Mouse (Mus musculus) forebrain, embryonic 13.5 days (tissue): ENCODE measurements around the gene Metrn. TPM values are rescaled to one million over a fixed set of nuclear protein-coding genes. Genes with fewer than 3 reads are reported as not detected.
"Not testable (repeated sequence)": the region's sequence is repeated elsewhere in the genome, so short reads cannot be mapped to it uniquely, and the experiment has no call there.

Source experiments
- ATAC-seq: fragments of 200-750 bp; cut with Nextera tagmentation; 2 replicates; pipeline ENCODE4 v1.8.0; 2017
- H3K27ac ChIP-seq: fragments of 300-500 bp; sonication (generic); 2 replicates; pipeline ENCODE4 v1.5.1; 2015; ENCODE audit warnings: inconsistent platforms, mild to moderate bottlenecking, moderate library complexity
- H3K27me3 ChIP-seq: fragments of 300-500 bp; sonication (generic); 2 replicates; pipeline ENCODE4 v1.6.1; 2015; ENCODE audit warnings: mild to moderate bottlenecking, inconsistent platforms
- H3K36me3 ChIP-seq: fragments of 300-500 bp; sonication (generic); 2 replicates; pipeline ENCODE4 v1.6.1; 2015; ENCODE audit warnings: mild to moderate bottlenecking, inconsistent platforms; ENCODE audit not compliant: poor library complexity, severe bottlenecking
- H3K4me1 ChIP-seq: fragments of 300-500 bp; sonication (generic); 2 replicates; pipeline ENCODE4 v1.6.1; 2015; ENCODE audit warnings: inconsistent platforms
- H3K4me2 ChIP-seq: fragments of 300-500 bp; sonication (generic); 2 replicates; pipeline ENCODE4 v1.6.1; 2015; ENCODE audit warnings: inconsistent platforms, mild to moderate bottlenecking, moderate library complexity
- H3K4me3 ChIP-seq: fragments of 300-500 bp; sonication (generic); 2 replicates; pipeline ENCODE4 v1.5.1; 2015; ENCODE audit warnings: mild to moderate bottlenecking, inconsistent platforms
- H3K9ac ChIP-seq: fragments of 300-500 bp; sonication (generic); 2 replicates; pipeline ENCODE4 v1.6.1; 2015; ENCODE audit warnings: mild to moderate bottlenecking, inconsistent platforms
- H3K9me3 ChIP-seq: fragments of 300-500 bp; sonication (generic); replicated peaks from 2 replicates; pipeline ENCODE4 v1.6.1; 2016; ENCODE audit warnings: inconsistent platforms
- WGBS: fragments of 180-500 bp; shearing (Covaris S2); methylation state at CpG from one replicate; pipeline ENCODE4 v1.1.7; 2015; 5-methylcytosine and 5-hydroxymethylcytosine counted together
- polyA plus RNA-seq: library from polyadenylated mRNA; unstranded; fragments of >200 nt; fragmentation: Nextera tagmentation; extraction: Ambion mirVana; gene quantifications from 2 replicates; pipeline ENCODE4 v1.2.1, GENCODE M21; 2015

The Metrn gene
- polyA plus RNA-seq, 1 experiment from 2014 or later, result 43.7 TPM

GRCm38 (mm10) chr17:25817662-25818061 is 20.7 kb upstream of the Metrn start:
- H3K4me1 ChIP-seq, result peaks cover 14% of the 10 kb centered on the region
- 86% methylated on average over 11 of the region's 11 CpGs for WGBS
- no peak overlapping the region for H3K27ac ChIP-seq
- peaks cover 37% of the 10 kb centered on the region for H3K36me3 ChIP-seq
- H3K27me3 ChIP-seq, result peaks cover 33% of the 10 kb centered on the region
- no peaks in the 10 kb centered on the region for H3K9me3 ChIP-seq
- no peak for ATAC-seq
- no peak overlapping the region for H3K4me3 ChIP-seq
- no peak overlapping the region for H3K9ac ChIP-seq
- H3K4me2 ChIP-seq, result no peak overlapping the region

DNA sequence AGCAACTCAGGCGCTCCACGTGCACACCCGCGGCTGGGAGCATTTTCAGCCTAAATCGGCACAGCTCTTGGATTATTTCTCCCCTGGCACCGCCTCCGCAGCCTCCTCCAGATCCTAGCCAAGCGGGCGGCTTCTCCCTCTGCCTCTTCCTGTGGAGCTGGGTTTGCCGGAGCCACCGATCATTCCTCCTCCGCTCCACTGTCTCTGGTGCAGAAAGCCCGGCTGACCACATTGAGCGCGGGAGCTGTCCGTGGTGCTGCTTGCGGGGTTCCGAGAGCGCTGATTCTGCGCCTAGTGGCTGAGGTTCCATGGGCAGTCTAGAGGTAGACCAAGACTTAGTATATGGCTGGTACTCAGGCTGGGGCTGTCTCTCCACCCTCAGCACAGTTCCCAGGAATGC is 16.5 kb upstream of the Metrn start:
- no peaks in the 10 kb centered on the region for H3K9me3 ChIP-seq
- 0 out of 2 replicates have a peak overlapping the region, but pooled peaks have one; percentile 14 for H3K27ac ChIP-seq
- WGBS, result 2% methylated on average over 20 of the region's 20 CpGs
- peak overlapping the region; percentile 17 for H3K4me3 ChIP-seq
- peak overlapping the region; percentile 43 for H3K9ac ChIP-seq
- H3K4me2 ChIP-seq, result peak overlapping the region; percentile 43
- peaks cover 15% of the 10 kb centered on the region for H3K27me3 ChIP-seq
- ATAC-seq, result no peak
- H3K4me1 ChIP-seq, result peaks cover 31% of the 10 kb centered on the region
- H3K36me3 ChIP-seq, result peaks cover 23% of the 10 kb centered on the region

DNA sequence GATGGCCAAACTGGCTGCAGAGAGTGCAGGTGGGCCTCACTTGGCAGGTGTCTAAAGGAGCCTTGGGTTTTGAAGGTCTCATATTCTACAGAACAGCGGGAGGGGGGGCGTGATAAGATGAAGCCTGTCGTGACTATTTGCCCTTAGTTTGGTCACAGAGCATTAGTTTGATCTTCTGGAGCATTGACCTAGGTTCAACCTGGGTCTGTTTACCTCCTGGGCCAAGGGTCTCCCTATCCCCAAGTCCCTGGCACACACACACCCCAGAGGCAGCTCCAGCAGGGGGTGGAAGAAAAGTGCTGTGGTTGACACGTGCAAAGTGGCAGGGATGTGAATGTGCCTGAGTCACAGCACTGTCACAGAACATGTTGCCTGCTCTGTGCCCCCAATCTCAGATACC is 14.0 kb upstream of the Metrn start:
- 78% methylated on average over 4 of the region's 4 CpGs for WGBS
- peak overlapping the region; percentile 91 for H3K4me2 ChIP-seq
- H3K9me3 ChIP-seq, result no peaks in the 10 kb centered on the region
- H3K27me3 ChIP-seq, result peaks cover 3% of the 10 kb centered on the region; the same call in 1 of the 2 replicates
- no peaks in the 10 kb centered on the region for H3K36me3 ChIP-seq
- no peak for ATAC-seq
- no peak overlapping the region for H3K27ac ChIP-seq
- H3K4me1 ChIP-seq, result peaks cover 39% of the 10 kb centered on the region
- peak overlapping the region; percentile 70; the same call in 1 of the 2 replicates for H3K4me3 ChIP-seq
- H3K9ac ChIP-seq, result peak overlapping the region; percentile 89; the same call in 1 of the 2 replicates

- ATAC-seq, result peak; percentile 71
- Histone ChIP-seq H3K4me3 (peak overlapping the region; percentile 70), H3K27ac (peak overlapping the region; percentile 95), H3K36me3 (no peaks in the 10 kb centered on the region), H3K9me3 (no peaks in the 10 kb centered on the region), H3K9ac (peak overlapping the region; percentile 89), H3K27me3 (peaks cover 3% of the 10 kb centered on the region; the same call in 1 of the 2 replicates), H3K4me2 (peak overlapping the region; percentile 91), H3K4me1 (peaks cover 39% of the 10 kb centered on the region)
- 6% methylated on average over 25 of the region's 25 CpGs for WGBS
Measured at GRCm38 (mm10) chr17:25809606-25810340, 12.8 kb upstream of the Metrn start.

DNA sequence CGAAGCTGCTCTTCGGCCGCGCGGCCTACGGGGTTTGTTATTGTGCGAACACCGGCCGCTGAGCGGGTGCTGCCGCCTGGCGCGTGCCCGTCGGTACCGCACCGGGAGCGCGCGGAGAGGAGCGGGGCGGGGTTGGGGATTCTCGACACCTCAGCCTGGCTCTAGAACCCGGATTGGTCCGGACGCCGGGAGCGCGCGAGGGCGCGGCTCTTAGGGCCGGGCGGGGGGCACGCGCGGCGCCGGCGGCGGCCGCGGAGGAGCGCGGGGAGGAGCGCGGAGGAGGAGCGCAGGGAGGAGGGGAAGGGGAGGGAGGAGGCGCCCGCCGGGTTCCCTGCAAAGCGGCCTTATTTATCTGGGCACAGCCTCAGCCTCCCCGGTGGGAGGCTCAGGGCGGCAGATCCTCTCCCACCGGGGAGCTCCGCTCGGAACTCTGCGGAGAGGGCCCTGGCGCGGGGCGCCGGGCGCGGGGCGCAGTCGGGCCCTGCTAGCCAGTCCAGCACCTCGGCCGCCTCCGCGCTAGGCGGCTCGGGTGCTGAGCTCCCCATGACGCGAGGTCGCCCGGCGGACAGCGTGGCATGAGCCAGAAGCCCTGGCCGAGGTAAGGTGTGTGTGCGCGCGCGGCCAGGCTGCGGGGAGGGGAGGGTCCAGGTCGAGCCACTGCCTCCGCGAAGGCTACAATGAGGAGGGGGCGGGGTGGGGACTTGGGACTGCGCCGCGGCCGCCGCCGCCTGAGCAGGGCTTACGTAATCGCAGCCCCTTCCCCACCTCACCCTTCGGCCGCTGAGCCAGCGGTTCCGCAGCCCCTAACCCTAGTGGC is 12.1 kb upstream of the Metrn start, which contains the start of gene Fbxl16:
Gene Fbxl16, plus strand, starts transcription at position 297 of the 817 bp plus-strand sequence.
- Histone ChIP-seq H3K4me2 (peak within 1 kb of the TSS; percentile 91), H3K9ac (peak within 1 kb of the TSS; percentile 89), H3K4me1 (peaks cover 41% of the 10 kb centered on the region), H3K36me3 (no peaks in the 10 kb centered on the region), H3K27me3 (peaks cover 3% of the 10 kb centered on the region; the same call in 1 of the 2 replicates), H3K9me3 (no peaks in the 10 kb centered on the region), H3K4me3 (peak within 1 kb of the TSS; percentile 70), H3K27ac (peak within 1 kb of the TSS; percentile 95)
- under 1% methylated on average over 89 of the region's 100 CpGs for WGBS
- ATAC-seq, result peak; percentile 84

DNA sequence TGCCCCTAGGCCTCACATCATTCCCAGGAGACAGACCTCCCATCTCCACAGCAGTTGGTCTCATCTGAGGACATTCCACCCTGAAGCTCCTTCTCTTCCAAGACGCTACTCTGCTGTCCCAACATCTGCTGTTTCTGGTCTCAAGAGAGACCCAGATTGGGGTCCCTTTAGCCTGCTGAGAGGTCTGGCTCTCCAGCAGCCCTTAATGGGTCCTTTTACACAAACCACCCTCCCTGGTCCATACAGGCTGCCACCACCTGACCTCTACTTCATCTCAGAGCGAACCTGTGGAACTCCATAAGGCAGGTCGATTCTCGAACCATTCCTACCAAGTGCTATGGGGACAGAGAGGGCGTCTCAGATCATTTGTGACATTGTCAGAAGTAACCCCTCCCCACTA is 11.1 kb upstream of the Metrn start:
- H3K27me3 ChIP-seq, result peaks cover 3% of the 10 kb centered on the region; the same call in 1 of the 2 replicates
- peaks cover 45% of the 10 kb centered on the region for H3K4me1 ChIP-seq
- no peaks in the 10 kb centered on the region for H3K36me3 ChIP-seq
- peak overlapping the region; percentile 89; the same call in 1 of the 2 replicates for H3K9ac ChIP-seq
- H3K4me2 ChIP-seq, result peak overlapping the region; percentile 91
- ATAC-seq, result no peak
- WGBS, result 39% methylated on average over 5 of the region's 5 CpGs
- H3K4me3 ChIP-seq, result peak overlapping the region; percentile 70
- peak overlapping the region; percentile 95 for H3K27ac ChIP-seq
- no peaks in the 10 kb centered on the region for H3K9me3 ChIP-seq

DNA sequence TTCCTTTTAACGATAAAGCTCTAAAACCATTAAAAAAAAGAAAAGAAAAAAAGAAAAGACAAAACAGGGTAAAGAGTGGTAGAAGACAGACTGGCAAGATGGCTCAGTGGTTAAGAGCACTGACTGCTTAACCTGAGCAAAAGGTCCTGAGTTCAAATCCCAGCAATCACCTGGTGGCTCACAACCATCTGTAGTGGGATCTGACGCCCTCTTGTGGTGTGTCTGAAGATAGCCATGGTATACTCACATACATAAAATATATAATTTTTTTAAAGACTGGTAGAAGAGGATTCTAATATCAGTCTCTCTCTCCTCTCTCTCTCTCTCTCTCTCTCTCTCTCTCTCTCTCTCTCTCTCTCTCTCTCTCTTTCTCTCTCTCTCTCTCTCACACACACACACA is 10.5 kb upstream of the Metrn start:
- peaks cover 46% of the 10 kb centered on the region for H3K4me1 ChIP-seq

GRCm38 (mm10) chr17:25806507-25806906 is 9.6 kb upstream of the Metrn start:
- 91% methylated on average over 4 of the region's 4 CpGs for WGBS

More for the DNA sequence above, 10.5 kb upstream of the Metrn start:
- not testable (repeated sequence) for H3K27ac ChIP-seq, H3K27me3 ChIP-seq, H3K9ac ChIP-seq, H3K4me2 ChIP-seq, H3K9me3 ChIP-seq, H3K4me3 ChIP-seq, H3K36me3 ChIP-seq, ATAC-seq
- 38% methylated on average over 2 of the region's 2 CpGs for WGBS

DNA sequence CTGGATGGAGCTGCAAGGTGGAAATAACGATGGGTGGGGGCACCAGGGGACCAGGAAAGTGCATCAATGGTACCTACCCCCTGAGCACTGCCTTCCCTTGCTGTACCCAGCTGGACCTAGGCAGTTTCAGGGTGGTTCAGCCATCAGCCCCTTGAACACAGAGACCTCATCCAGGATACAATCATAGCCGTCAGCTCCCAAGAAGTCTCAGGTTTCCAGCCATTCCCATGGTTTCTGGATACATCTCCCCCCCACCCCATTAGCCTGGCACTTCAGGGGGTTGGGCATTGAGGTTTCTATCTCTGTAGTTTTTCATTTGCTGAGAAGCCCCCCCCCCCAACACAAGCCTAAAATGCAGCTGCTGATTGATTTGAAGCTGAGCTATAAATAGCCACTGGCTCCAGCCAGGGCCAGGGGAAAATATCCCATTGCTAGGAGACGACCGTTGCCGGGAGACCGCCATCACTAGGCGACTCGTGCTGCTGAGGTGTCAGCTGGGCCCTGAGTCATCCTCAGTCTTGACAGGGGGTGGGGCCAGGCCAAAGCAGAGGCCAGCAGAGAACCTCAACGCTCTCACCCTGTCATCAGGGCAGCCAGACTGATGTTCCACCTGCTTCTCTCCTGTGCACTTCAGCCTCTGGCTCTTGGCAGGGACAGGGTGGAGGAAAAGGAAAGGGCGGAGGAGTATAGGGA is 6.0 kb upstream of the Metrn start:
- Histone ChIP-seq H3K9me3 (no peaks in the 10 kb centered on the region), H3K4me3 (peak overlapping the region; percentile 14; the same call in 1 of the 2 replicates), H3K4me1 (peaks cover 26% of the 10 kb centered on the region), H3K4me2 (peak overlapping the region; percentile 42), H3K9ac (peak overlapping the region; percentile 57), H3K36me3 (no peaks in the 10 kb centered on the region), H3K27me3 (no peaks in the 10 kb centered on the region), H3K27ac (peak overlapping the region; percentile 91)
- ATAC-seq, result peak; percentile 93
- 9% methylated on average over 10 of the region's 10 CpGs for WGBS

More at GRCm38 (mm10) chr17:25806507-25806906, 9.6 kb upstream of the Metrn start:
- Histone ChIP-seq H3K4me3 (no peak overlapping the region), H3K4me2 (no peak overlapping the region), H3K9ac (no peak overlapping the region), H3K9me3 (no peaks in the 10 kb centered on the region), H3K36me3 (no peaks in the 10 kb centered on the region), H3K27ac (no peak overlapping the region), H3K27me3 (no peaks in the 10 kb centered on the region), H3K4me1 (peaks cover 52% of the 10 kb centered on the region)
- ATAC-seq, result no peak

- Histone ChIP-seq H3K9ac (no peak overlapping the region), H3K4me2 (no peak overlapping the region), H3K9me3 (no peaks in the 10 kb centered on the region), H3K27ac (no peak overlapping the region), H3K4me1 (peaks cover 40% of the 10 kb centered on the region), H3K27me3 (no peaks in the 10 kb centered on the region), H3K36me3 (no peaks in the 10 kb centered on the region), H3K4me3 (no peak overlapping the region)
- 8% methylated on average over 6 of the region's 6 CpGs for WGBS
- 0 out of 2 replicates have a peak, but pooled peaks have one; percentile 6 for ATAC-seq
Measured at GRCm38 (mm10) chr17:25801029-25801428, 4.1 kb upstream of the Metrn start.

DNA sequence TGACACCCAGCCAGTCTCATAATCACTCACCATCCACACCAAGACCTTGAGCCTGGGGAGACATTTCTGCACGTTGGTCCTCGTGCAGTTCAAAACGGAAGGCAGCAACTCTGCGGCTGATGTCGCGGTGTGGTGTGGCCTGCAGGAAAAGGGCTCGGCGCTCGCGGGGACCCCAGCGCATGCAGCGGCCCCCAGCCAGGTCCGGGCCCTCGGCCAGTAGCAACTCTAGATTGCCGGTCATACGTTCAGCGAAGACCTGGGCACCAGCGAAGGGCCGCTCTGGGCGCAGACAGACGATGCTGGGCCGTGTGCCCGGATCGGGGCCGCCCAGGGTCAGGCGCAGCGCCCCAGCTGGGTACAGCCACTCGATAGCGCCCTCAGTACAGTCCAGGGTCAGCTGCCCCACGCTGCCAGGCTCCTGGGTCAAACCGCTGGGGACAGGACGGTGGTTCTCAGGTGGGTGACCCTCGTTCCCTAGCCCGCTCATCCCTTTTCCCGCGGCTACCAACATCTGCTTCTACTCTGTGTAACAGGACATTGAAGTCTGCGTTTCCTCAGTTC is 645 bp downstream of the Metrn start:
- H3K4me2 ChIP-seq, result peak overlapping the region; percentile 94
- peak overlapping the region; percentile 68 for H3K27ac ChIP-seq
- no peaks in the 10 kb centered on the region for H3K27me3 ChIP-seq
- H3K9ac ChIP-seq, result peak overlapping the region; percentile 75
- H3K4me1 ChIP-seq, result peaks cover 61% of the 10 kb centered on the region
- no peak for ATAC-seq
- H3K36me3 ChIP-seq, result no peaks in the 10 kb centered on the region
- H3K9me3 ChIP-seq, result no peaks in the 10 kb centered on the region
- H3K4me3 ChIP-seq, result peak overlapping the region; percentile 74
- 1% methylated on average over 37 of the region's 37 CpGs for WGBS
